Mouse (Mus musculus) embryo, embryonic 10 days (tissue): ENCODE results near the gene Kcnk3.
A peak's percentile ranks its signal among the peaks of the same experiment; 100 is the strongest.

Source experiments
- DNase-seq: peaks from one replicate; pipeline ENCODE4 v3.0.0-alpha.2; 2015; ENCODE audit warnings: low spot score

Gene Kcnk3

DNA sequence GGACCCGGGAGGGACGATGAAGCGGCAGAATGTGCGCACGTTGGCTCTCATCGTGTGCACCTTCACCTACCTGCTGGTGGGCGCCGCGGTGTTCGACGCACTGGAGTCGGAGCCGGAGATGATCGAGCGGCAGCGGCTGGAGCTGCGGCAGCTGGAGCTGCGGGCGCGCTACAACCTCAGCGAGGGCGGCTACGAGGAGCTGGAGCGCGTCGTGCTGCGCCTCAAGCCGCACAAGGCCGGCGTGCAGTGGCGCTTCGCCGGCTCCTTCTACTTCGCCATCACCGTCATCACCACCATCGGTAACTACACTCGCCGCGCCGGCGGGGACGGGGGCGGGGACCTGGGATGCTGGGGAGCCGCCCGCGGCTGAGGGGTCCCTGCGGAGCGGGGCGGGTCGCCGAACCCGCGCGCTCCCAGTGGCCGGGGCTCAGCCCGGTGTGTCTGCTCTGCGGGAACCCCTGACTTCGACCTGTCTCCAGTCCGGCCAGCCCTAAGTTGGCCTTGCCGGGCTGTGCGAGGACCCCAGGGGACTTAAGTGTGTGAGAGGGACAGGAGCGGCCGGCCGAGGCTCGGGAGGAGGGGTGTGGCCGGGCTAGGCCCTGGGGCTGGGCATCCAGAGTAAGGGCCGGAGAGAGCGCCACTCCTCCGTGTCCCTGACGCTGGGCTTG lies 465 bp downstream of the Kcnk3 start:
- peak; percentile 73 for DNase-seq

DNA sequence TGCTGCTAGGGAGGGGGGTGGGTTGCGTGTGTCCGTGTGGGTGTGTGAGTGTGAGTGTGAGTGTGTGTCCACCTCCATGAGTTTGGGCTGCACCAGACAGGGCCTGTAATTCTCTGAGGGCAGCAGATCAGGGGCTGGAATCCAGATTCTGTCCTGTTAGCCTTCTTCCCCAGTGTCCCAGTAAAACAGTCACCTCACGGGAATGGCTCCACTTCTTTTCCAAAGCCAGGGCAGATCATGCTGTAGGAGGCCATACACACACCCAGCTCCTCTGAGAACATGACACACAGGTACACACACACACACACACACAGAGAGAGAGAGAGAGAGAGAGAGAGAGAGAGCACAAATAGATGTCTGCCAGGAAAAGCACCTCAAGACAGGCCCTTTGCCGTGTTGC lies 1.1 kb downstream of the Kcnk3 start:
- DNase-seq = no peak

- DNase-seq = no peak
Observed at GRCm38 (mm10) chr5:30589546-30589945, 1.6 kb downstream of the Kcnk3 start.

DNA sequence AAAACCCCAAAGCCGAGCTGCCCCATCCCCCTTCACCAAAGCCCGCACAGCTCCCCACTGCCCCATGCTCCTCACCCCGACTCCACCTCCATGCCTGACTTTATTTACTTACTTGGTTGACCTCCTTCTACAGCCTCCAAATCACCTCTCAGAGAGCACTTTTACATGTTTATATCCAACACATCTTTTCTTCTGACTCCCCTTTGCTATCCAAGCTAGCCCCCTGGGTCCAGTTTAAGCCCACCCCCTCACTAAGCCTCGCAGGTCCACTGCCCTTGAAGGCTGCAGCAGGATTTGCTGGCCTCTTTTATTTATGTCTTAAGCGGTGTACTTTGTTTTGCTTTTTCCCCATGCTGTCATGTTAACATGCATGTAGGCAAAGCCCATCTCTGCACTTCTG lies 2.3 kb downstream of the Kcnk3 start:
- no peak for DNase-seq

- DNase-seq = no peak
Observed at GRCm38 (mm10) chr5:30591205-30591731, 3.3 kb downstream of the Kcnk3 start.

GRCm38 (mm10) chr5:30591786-30592185 lies 3.8 kb downstream of the Kcnk3 start:
- DNase-seq = no peak

DNA sequence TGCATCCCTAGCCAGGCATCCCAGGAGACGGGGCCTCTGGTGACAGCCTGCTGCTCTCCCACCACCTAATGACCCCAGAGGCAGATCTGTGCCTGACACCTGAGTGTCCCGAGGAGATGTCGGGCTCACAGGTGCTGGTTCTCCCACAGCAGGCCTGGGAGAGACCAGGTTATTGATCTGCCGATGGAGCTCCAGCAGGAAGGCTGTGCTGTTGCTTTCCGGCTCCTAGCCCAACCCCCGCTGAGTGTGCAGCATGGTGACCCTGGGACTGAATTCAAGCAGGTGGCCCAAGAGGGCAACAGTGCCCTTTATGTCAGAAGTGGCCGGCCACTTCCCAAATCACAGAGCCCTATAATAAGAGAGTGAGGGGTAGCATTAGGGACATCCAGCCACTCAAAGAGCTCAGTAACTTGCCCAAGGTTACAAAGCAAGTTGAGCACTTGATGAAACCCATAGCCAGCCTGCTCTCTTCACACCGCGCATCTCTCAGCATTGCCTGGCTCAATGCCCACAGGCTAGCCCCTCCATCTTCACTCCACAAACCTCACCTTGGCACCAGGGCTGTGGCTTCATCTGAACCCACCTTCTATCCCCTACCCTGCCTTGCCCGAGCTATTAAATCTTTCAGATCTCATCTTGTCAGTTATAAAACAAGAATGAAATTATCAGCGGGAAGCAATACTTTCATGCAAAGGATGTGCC lies 4.5 kb downstream of the Kcnk3 start:
- DNase-seq = no peak

DNA sequence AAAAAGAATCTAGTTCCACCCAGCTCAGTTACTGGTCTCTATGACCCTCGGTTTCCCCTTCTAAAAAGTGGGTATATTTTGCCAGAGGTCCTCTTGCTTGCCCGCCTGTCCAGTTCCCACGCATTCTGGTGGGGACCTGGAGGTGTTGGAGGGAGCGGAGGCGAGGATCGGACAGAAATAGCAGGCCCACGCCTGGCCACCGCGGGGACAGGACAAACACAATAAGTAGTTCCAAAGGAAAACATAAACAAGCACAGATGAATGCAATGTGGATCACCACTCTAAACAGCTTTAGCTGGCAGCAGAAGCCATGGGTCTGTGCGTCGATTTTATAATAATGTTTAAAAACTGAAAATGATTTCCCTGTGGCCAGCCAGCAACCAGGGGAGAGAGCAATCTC lies 5.4 kb downstream of the Kcnk3 start:
- no peak for DNase-seq

DNA sequence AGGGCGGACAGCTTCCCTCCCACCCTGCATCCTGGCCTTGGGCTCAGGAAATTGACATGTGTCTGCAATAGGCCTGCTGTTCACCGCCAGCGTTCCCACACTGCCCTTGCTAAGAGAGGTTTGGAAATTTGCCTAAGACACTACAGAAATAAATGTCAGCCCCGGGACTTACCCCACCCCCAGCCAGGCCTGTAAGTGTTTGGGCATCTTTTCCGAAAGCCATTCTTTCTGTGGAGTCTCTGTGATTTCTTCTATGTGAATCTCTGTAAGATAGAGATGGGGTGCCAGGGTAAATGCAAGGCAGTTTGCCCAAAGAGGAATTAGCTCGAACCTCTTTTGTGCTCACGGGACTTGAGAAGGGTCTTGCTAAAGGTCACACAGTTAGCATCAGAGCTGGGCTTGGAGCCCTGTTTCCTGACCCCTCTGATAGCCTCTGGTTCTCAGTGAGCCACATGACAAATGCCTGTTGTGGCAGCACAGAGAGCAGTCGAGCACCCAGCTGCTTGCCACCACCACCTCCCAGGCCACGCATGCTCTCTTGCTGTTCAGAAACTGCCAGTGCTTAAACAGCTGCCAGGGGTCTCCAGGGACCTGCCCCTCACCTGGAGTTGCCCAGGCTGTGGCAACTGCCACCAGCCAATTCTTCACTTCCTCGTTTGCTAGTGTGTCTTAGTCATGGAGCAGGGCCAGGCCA lies 6.0 kb downstream of the Kcnk3 start:
- DNase-seq = peak; percentile 15

- DNase-seq = peak; percentile 14
Observed at GRCm38 (mm10) chr5:30594953-30595560, 7.1 kb downstream of the Kcnk3 start.

GRCm38 (mm10) chr5:30601397-30601796 lies 13.4 kb downstream of the Kcnk3 start:
- DNase-seq = peak; percentile 14

GRCm38 (mm10) chr5:30603255-30603654 lies 15.3 kb downstream of the Kcnk3 start:
- DNase-seq = no peak

- DNase-seq = no peak
Observed at GRCm38 (mm10) chr5:30603926-30604325, 16.0 kb downstream of the Kcnk3 start.

DNA sequence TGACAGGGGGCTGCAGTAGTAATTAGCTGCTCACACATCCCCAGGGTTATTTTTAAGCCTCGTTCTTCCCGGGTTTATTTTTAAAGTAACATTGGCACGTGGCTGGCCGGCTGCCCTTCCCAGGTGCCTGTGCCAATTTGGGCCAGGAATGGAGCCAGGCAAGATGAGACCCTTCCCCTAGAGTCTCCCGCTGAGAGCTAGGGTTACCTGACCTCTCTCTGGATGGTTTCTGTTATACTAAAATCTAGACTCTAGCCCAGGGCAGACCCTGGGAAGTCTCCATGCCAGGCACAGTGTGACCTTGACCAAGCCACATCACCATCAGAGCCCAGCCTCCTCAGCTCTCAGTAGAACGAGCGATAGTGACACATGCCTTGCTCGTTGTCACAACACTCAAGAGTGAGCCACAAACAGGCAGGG lies 16.8 kb downstream of the Kcnk3 start:
- DNase-seq = no peak

DNA sequence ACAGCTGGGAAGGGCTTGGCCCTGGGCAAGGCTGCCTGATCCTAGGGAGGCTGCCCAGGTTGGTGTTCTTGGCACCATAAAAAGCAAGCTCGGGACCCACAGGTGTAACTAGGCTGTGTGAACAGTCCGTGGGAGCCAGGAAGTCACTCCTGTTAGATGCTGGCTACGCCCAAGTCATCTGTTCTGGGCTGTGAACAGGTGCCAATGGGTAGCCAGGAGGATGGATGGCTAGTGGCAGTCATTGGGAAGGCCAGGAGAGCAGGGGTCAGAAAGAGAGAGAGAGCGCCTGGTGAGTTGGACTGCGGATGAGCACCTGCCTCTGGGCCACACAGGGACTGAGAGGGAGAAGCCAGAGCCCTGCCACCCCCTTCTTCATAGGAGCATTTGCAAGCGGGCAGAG lies 17.7 kb downstream of the Kcnk3 start:
- DNase-seq = no peak

- no peak for DNase-seq
Observed at GRCm38 (mm10) chr5:30606424-30607073, 18.6 kb downstream of the Kcnk3 start.

DNA sequence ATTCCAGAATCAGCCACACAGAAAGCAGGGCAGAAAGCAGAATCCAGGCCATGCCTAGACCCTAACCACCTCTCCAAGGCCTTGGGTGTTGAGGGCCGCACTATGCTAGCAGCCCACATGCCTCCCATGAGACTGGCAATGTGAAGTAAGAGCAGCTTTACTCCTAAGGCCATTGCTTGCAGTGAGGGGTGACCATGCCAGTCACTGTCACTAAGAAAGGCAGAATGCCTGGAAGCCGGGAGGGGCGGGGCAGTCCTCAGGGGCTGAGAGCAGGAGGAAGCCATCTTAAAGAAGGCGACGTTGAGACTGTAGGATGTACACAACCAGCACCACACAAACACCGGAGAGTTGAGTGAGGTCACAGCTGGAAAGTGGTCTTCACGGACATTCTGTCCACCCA lies 21.1 kb downstream of the Kcnk3 start:
- no peak for DNase-seq

DNA sequence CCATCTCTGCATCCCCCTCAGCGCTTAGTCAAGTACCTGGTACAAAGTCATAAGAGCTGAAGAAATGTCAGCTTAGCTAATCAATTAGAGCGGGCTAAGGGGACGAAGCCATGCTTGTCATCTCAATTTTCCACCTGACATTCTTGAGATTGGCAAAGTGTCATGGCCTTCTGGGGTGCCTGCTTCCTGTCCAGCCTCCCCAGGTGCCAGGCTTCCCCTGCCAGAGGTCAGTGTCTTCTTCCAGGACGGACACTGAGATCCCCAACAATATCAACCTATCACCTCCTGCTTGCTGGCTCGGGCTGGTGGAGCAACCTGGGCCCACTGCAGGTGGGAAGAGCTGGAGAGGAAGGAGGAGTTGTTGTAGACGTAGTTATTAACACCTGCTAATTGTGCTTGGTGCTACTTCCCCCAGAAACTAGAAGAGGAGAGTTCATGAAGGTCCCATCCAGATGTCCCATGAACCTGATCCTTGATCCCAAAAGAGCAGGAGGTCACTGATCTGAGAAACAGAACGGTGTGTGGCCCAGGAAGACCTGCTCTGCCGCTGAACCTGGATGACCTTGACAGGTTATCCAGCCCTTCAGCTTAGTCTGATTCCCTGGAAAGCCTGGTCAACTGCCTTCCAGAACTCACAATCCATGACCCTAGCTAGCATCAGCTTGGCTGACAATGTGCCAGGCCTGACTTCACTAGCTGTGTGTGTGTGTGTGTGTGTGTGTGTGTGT lies 22.1 kb downstream of the Kcnk3 start:
- DNase-seq = no peak

- no peak for DNase-seq
Observed at GRCm38 (mm10) chr5:30611091-30611490, 23.1 kb downstream of the Kcnk3 start.

DNA sequence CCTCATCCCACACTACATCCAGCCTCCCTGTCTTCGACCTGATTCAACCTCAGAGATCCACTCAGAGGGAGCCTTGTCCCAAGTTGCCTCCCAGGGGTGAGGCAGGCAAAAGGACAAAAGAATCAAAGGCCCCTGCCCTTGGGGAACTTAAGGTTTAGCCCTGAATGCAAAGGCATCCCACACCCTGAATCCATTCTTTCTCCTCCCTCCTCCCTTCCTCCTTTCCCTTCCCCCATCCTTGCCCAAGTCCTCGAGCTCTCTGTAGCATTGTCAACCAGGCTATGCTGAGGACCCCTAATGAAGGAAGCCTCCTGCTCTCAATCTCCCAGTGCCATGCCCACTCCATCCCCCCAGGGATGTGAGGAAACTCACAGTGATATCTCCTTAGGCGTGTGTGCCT lies 23.7 kb downstream of the Kcnk3 start:
- no peak for DNase-seq

- no peak for DNase-seq
Observed at GRCm38 (mm10) chr5:30612575-30612974, 24.6 kb downstream of the Kcnk3 start.
